Mouse (Mus musculus): ENCODE results near the gene Slc25a43. TPM values are rescaled to one million over a fixed set of nuclear protein-coding genes. Genes with fewer than 3 reads are reported as not detected.
A peak's percentile ranks its signal among the peaks of the same experiment; 100 is the strongest.
"Not testable (repeated sequence)": the region's sequence is repeated elsewhere in the genome, so short reads cannot be mapped to it uniquely, and the experiment has no call there.

Slc25a43 gene
- polyA plus RNA-seq, 1 experiment from 2014 or later: 0.93 TPM

GRCm38 (mm10) chrX:36767386-36767785 is 23.9 kb downstream of the Slc25a43 start:
- no peaks in the 10 kb centered on the region for H3K9me3 ChIP-seq (replicated peaks; ENCODE audit: control insufficient read depth, low read length, poor library complexity, severe bottlenecking)
- 44% methylated on average over 5 of the region's 5 CpGs for WGBS
- H3K36me3 ChIP-seq (ENCODE audit: control insufficient read depth, insufficient read depth, low read length): no peaks in the 10 kb centered on the region
- ATAC-seq: no peak
- no peak overlapping the region for H3K9ac ChIP-seq (ENCODE audit: low read depth, low read length)
- no peak overlapping the region for H3K4me3 ChIP-seq (ENCODE audit: low read depth, low read length)
- no peak overlapping the region for H3K27ac ChIP-seq (ENCODE audit: low read length)
- no peak overlapping the region for H3K4me2 ChIP-seq (ENCODE audit: low read length)
- peaks cover 3% of the 10 kb centered on the region; the same call in 1 of the 2 replicates for H3K4me1 ChIP-seq (ENCODE audit: control insufficient read depth, insufficient read depth, low read length)
- H3K27me3 ChIP-seq (ENCODE audit: control insufficient read depth, insufficient read depth, low read depth, low read length): no peaks in the 10 kb centered on the region

- Histone ChIP-seq H3K4me1 (ENCODE audit: control insufficient read depth, insufficient read depth, low read length) (no peaks in the 10 kb centered on the region), H3K4me2 (ENCODE audit: low read length) (no peak overlapping the region), H3K27ac (ENCODE audit: low read length) (no peak overlapping the region), H3K9me3 (replicated peaks; ENCODE audit: control insufficient read depth, low read length, poor library complexity, severe bottlenecking) (no peaks in the 10 kb centered on the region), H3K4me3 (ENCODE audit: low read depth, low read length) (no peak overlapping the region), H3K9ac (ENCODE audit: low read depth, low read length) (no peak overlapping the region), H3K27me3 (ENCODE audit: control insufficient read depth, insufficient read depth, low read depth, low read length) (no peaks in the 10 kb centered on the region), H3K36me3 (ENCODE audit: control insufficient read depth, insufficient read depth, low read length) (no peaks in the 10 kb centered on the region)
- WGBS: 79% methylated on average over 6 of the region's 6 CpGs
- no peak for ATAC-seq
These were observed 29.1 kb downstream of the Slc25a43 start for GRCm38 (mm10) chrX:36772591-36772990.

GRCm38 (mm10) chrX:36775520-36775919 is 32.1 kb downstream of the Slc25a43 start:
- Histone ChIP-seq H3K9me3 (replicated peaks; ENCODE audit: control insufficient read depth, low read length, poor library complexity, severe bottlenecking) (no peaks in the 10 kb centered on the region), H3K4me1 (ENCODE audit: control insufficient read depth, insufficient read depth, low read length) (no peaks in the 10 kb centered on the region), H3K4me2 (ENCODE audit: low read length) (no peak overlapping the region), H3K27ac (ENCODE audit: low read length) (no peak overlapping the region), H3K27me3 (ENCODE audit: control insufficient read depth, insufficient read depth, low read depth, low read length) (no peaks in the 10 kb centered on the region), H3K9ac (ENCODE audit: low read depth, low read length) (no peak overlapping the region), H3K36me3 (ENCODE audit: control insufficient read depth, insufficient read depth, low read length) (no peaks in the 10 kb centered on the region), H3K4me3 (ENCODE audit: low read depth, low read length) (no peak overlapping the region)
- 93% methylated on average over 5 of the region's 5 CpGs for WGBS
- no peak for ATAC-seq

GRCm38 (mm10) chrX:36777694-36778093 is 34.2 kb downstream of the Slc25a43 start:
- WGBS: 80% methylated on average over 4 of the region's 4 CpGs
- H3K27ac ChIP-seq (ENCODE audit: low read length): no peak overlapping the region
- H3K4me3 ChIP-seq (ENCODE audit: low read depth, low read length): no peak overlapping the region
- H3K9ac ChIP-seq (ENCODE audit: low read depth, low read length): no peak overlapping the region
- no peak overlapping the region for H3K4me2 ChIP-seq (ENCODE audit: low read length)
- no peaks in the 10 kb centered on the region for H3K4me1 ChIP-seq (ENCODE audit: control insufficient read depth, insufficient read depth, low read length)
- no peaks in the 10 kb centered on the region for H3K36me3 ChIP-seq (ENCODE audit: control insufficient read depth, insufficient read depth, low read length)
- ATAC-seq: no peak
- H3K9me3 ChIP-seq (replicated peaks; ENCODE audit: control insufficient read depth, low read length, poor library complexity, severe bottlenecking): no peaks in the 10 kb centered on the region
- no peaks in the 10 kb centered on the region for H3K27me3 ChIP-seq (ENCODE audit: control insufficient read depth, insufficient read depth, low read depth, low read length)

- H3K27me3 ChIP-seq (ENCODE audit: control insufficient read depth, insufficient read depth, low read depth, low read length): no peaks in the 10 kb centered on the region
- no peak for ATAC-seq
These were observed 45.9 kb downstream of the Slc25a43 start for GRCm38 (mm10) chrX:36789360-36789759.

GRCm38 (mm10) chrX:36794571-36794970 is 51.1 kb downstream of the Slc25a43 start:
- Histone ChIP-seq H3K9me3 (replicated peaks; ENCODE audit: control insufficient read depth, low read length, poor library complexity, severe bottlenecking) (no peaks in the 10 kb centered on the region; the same call in 1 of the 2 replicates), H3K36me3 (ENCODE audit: control insufficient read depth, insufficient read depth, low read length) (peaks cover 5% of the 10 kb centered on the region; the same call in 1 of the 2 replicates), H3K27ac (ENCODE audit: low read length) (no peak overlapping the region), H3K9ac (ENCODE audit: low read depth, low read length) (no peak overlapping the region), H3K4me3 (ENCODE audit: low read depth, low read length) (no peak overlapping the region), H3K4me2 (ENCODE audit: low read length) (no peak overlapping the region), H3K27me3 (ENCODE audit: control insufficient read depth, insufficient read depth, low read depth, low read length) (no peaks in the 10 kb centered on the region), H3K4me1 (ENCODE audit: control insufficient read depth, insufficient read depth, low read length) (no peaks in the 10 kb centered on the region)
- ATAC-seq: no peak
- 64% methylated on average over 5 of the region's 5 CpGs for WGBS

More at GRCm38 (mm10) chrX:36789360-36789759, 45.9 kb downstream of the Slc25a43 start:
- no peak overlapping the region for H3K4me3 ChIP-seq (ENCODE audit: low read depth, low read length)
- H3K4me1 ChIP-seq (ENCODE audit: control insufficient read depth, insufficient read depth, low read length): no peaks in the 10 kb centered on the region
- H3K9ac ChIP-seq (ENCODE audit: low read depth, low read length): no peak overlapping the region
- H3K36me3 ChIP-seq (ENCODE audit: control insufficient read depth, insufficient read depth, low read length): no peaks in the 10 kb centered on the region
- H3K4me2 ChIP-seq (ENCODE audit: low read length): no peak overlapping the region
- no peak overlapping the region for H3K27ac ChIP-seq (ENCODE audit: low read length)
- H3K9me3 ChIP-seq (replicated peaks; ENCODE audit: control insufficient read depth, low read length, poor library complexity, severe bottlenecking): no peaks in the 10 kb centered on the region
- 69% methylated on average over 4 of the region's 4 CpGs for WGBS

- peak within 1 kb of the TSS; percentile 74 for H3K9ac ChIP-seq (ENCODE audit: low read depth, low read length)
- H3K4me3 ChIP-seq (ENCODE audit: low read depth, low read length): peak within 1 kb of the TSS; percentile 62
- peak; percentile 97 for ATAC-seq
- H3K27ac ChIP-seq (ENCODE audit: low read length): peak within 1 kb of the TSS; percentile 82
- H3K4me2 ChIP-seq (ENCODE audit: low read length): peak within 1 kb of the TSS; percentile 54
- H3K4me1 ChIP-seq (ENCODE audit: control insufficient read depth, insufficient read depth, low read length): no peaks in the 10 kb centered on the region
- peaks cover 5% of the 10 kb centered on the region; the same call in 1 of the 2 replicates for H3K36me3 ChIP-seq (ENCODE audit: control insufficient read depth, insufficient read depth, low read length)
- H3K27me3 ChIP-seq (ENCODE audit: control insufficient read depth, insufficient read depth, low read depth, low read length): no peaks in the 10 kb centered on the region
- no peaks in the 10 kb centered on the region; the same call in 1 of the 2 replicates for H3K9me3 ChIP-seq (replicated peaks; ENCODE audit: control insufficient read depth, low read length, poor library complexity, severe bottlenecking)
- WGBS: 20% methylated on average over 40 of the region's 41 CpGs
These were observed 52.1 kb downstream of the Slc25a43 start, which contains the start of gene Slc25a5 for GRCm38 (mm10) chrX:36795424-36796162. Gene Slc25a5 (plus strand): TSS chrX:36795651.

- H3K9me3 ChIP-seq (replicated peaks; ENCODE audit: control insufficient read depth, low read length, poor library complexity, severe bottlenecking): no peaks in the 10 kb centered on the region; the same call in 1 of the 2 replicates
These were observed 52.7 kb downstream of the Slc25a43 start for GRCm38 (mm10) chrX:36796163-36796581.

GRCm38 (mm10) chrX:36796734-36797133 is 53.3 kb downstream of the Slc25a43 start:
- peak overlapping the region; percentile 74 for H3K9ac ChIP-seq (ENCODE audit: low read depth, low read length)
- H3K27me3 ChIP-seq (ENCODE audit: control insufficient read depth, insufficient read depth, low read depth, low read length); H3K27ac ChIP-seq (ENCODE audit: low read length); H3K4me1 ChIP-seq (ENCODE audit: control insufficient read depth, insufficient read depth, low read length); ATAC-seq; H3K9me3 ChIP-seq (replicated peaks; ENCODE audit: control insufficient read depth, low read length, poor library complexity, severe bottlenecking); H3K36me3 ChIP-seq (ENCODE audit: control insufficient read depth, insufficient read depth, low read length): not testable (repeated sequence)
- peak overlapping the region; percentile 54 for H3K4me2 ChIP-seq (ENCODE audit: low read length)
- 73% methylated on average over 8 of the region's 8 CpGs for WGBS
- peak overlapping the region; percentile 62 for H3K4me3 ChIP-seq (ENCODE audit: low read depth, low read length)

More at GRCm38 (mm10) chrX:36796163-36796581, 52.7 kb downstream of the Slc25a43 start:
- Histone ChIP-seq H3K36me3 (ENCODE audit: control insufficient read depth, insufficient read depth, low read length) (peaks cover 5% of the 10 kb centered on the region; the same call in 1 of the 2 replicates), H3K9ac (ENCODE audit: low read depth, low read length) (peak overlapping the region; percentile 74), H3K4me3 (ENCODE audit: low read depth, low read length) (peak overlapping the region; percentile 62), H3K4me1 (ENCODE audit: control insufficient read depth, insufficient read depth, low read length) (no peaks in the 10 kb centered on the region), H3K27me3 (ENCODE audit: control insufficient read depth, insufficient read depth, low read depth, low read length) (no peaks in the 10 kb centered on the region), H3K27ac (ENCODE audit: low read length) (peak overlapping the region; percentile 82), H3K4me2 (ENCODE audit: low read length) (peak overlapping the region; percentile 54)
- 27% methylated on average over 30 of the region's 41 CpGs for WGBS
- peak; percentile 89 for ATAC-seq
